Mouse (Mus musculus): ENCODE measurements at regions not wholly inside any gene's neighbourhood (a gene's known extent, or its start where the extent isn't known, plus 50 kb on each side); places are given as distances from the start of the nearest gene placed in this dataset.

- no peak for TF ChIP-seq CTCF (IDR thresholded peaks at IDR 0.05; ENCODE audit: low read depth)
- 32% methylated on average over 4 of the region's 4 CpGs for WGBS
- ATAC-seq (ENCODE audit: insufficient read depth): no peak
- Histone ChIP-seq H3K4me1 (ENCODE audit: insufficient read depth) (peaks cover 8% of the 10 kb centered on the region; the same call in 1 of the 2 replicates), H3K4me2 (no peak overlapping the region), H3K9ac (no peak overlapping the region), H3K36me3 (ENCODE audit: insufficient read depth) (no peaks in the 10 kb centered on the region), H3K9me3 (ENCODE audit: low read depth, low read length) (no peaks in the 10 kb centered on the region), H3K27me3 (ENCODE audit: insufficient read depth, low read length) (no peaks in the 10 kb centered on the region), H3K27ac (ENCODE audit: low read depth) (no peak overlapping the region; the same call in 1 of the 2 replicates), H3K4me3 (ENCODE audit: low read depth, low read length) (no peak overlapping the region)
- DNase-seq: no peak
These were observed 206.6 kb upstream of the Tet2 start for GRCm38 (mm10) chr3:133751565-133751964.

GRCm38 (mm10) chr3:133753041-133753440, 208.1 kb upstream of the Tet2 start:
- ATAC-seq (ENCODE audit: insufficient read depth) (no peak), DNase-seq (no peak)
- H3K36me3 ChIP-seq (ENCODE audit: insufficient read depth): no peaks in the 10 kb centered on the region
- no peak overlapping the region for H3K9ac ChIP-seq
- no peak for TF ChIP-seq CTCF (IDR thresholded peaks at IDR 0.05; ENCODE audit: low read depth)
- no peaks in the 10 kb centered on the region for H3K27me3 ChIP-seq (ENCODE audit: insufficient read depth, low read length)
- no peak overlapping the region for H3K27ac ChIP-seq (ENCODE audit: low read depth)
- H3K4me3 ChIP-seq (ENCODE audit: low read depth, low read length): no peak overlapping the region
- H3K4me1 ChIP-seq (ENCODE audit: insufficient read depth): peaks cover 8% of the 10 kb centered on the region; the same call in 1 of the 2 replicates
- H3K9me3 ChIP-seq (ENCODE audit: low read depth, low read length): no peaks in the 10 kb centered on the region
- 67% methylated on average over 3 of the region's 3 CpGs for WGBS
- no peak overlapping the region for H3K4me2 ChIP-seq

DNA sequence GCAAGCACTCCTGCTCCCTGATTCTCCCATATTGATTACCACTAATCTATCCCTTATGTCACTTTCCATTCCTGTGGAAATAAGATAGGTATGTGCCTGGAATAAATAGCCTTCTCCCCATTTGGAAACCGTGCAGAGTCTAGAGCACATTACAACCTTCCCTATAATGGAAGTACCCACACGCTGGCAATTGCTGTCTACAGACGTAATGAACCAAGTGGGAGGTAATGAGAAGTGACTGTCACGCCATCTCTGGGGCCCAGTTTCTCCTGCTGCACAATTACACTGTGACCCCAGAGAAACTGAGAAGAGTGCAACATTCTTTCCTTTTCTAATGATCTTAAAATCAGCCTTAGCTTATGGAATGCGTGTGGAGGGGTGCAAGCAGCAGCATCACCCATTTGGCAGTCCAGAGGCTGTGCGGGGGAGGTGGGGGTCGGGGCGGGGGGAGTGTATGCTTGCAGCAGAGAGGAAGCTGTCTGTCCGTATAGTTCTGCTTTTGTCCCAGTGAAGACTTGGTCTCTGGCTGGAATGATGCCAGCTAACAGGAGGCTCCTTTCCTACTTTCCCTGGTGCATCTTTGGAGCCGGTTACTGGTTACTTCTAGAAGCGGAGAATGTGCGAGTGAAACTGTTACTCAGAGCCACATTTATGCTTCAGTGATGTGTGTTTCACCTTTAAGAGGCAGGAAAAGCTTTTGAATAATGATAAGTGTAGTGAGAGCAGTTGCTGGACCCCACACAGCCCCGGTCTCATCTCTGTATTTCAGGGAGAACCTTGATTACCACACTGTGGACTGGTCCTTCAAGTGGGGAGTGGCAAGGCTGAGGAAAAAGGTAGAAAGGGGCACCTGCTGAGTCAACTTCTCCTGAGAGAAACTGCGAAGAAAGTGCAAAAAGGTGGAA, 209.3 kb upstream of the Tet2 start:
- ATAC-seq (ENCODE audit: insufficient read depth) (peak; percentile 22; the same call in 1 of the 2 replicates), DNase-seq (peak; percentile 62)
- 36% methylated on average over 14 of the region's 14 CpGs for WGBS
- Histone ChIP-seq H3K4me3 (ENCODE audit: low read depth, low read length) (no peak overlapping the region), H3K4me1 (ENCODE audit: insufficient read depth) (peaks cover 13% of the 10 kb centered on the region; the same call in 1 of the 2 replicates), H3K27ac (ENCODE audit: low read depth) (no peak overlapping the region), H3K9ac (no peak overlapping the region), H3K4me2 (peak overlapping the region; percentile 23; the same call in 1 of the 2 replicates), H3K36me3 (ENCODE audit: insufficient read depth) (no peaks in the 10 kb centered on the region), H3K27me3 (ENCODE audit: insufficient read depth, low read length) (no peaks in the 10 kb centered on the region), H3K9me3 (ENCODE audit: low read depth, low read length) (no peaks in the 10 kb centered on the region)
- TF ChIP-seq CTCF (IDR thresholded peaks at IDR 0.05; ENCODE audit: low read depth): no peak

GRCm38 (mm10) chr3:133754911-133755259, 209.9 kb upstream of the Tet2 start:
- ATAC-seq (ENCODE audit: insufficient read depth) (peak; percentile 63), DNase-seq (peak; percentile 66)
- 11% methylated on average over 3 of the region's 3 CpGs for WGBS
- Histone ChIP-seq H3K9ac (no peak overlapping the region), H3K4me3 (ENCODE audit: low read depth, low read length) (no peak overlapping the region), H3K4me1 (ENCODE audit: insufficient read depth) (peaks cover 13% of the 10 kb centered on the region; the same call in 1 of the 2 replicates), H3K27me3 (ENCODE audit: insufficient read depth, low read length) (no peaks in the 10 kb centered on the region), H3K27ac (ENCODE audit: low read depth) (no peak overlapping the region), H3K9me3 (ENCODE audit: low read depth, low read length) (no peaks in the 10 kb centered on the region), H3K4me2 (peak overlapping the region; percentile 23; the same call in 1 of the 2 replicates), H3K36me3 (ENCODE audit: insufficient read depth) (no peaks in the 10 kb centered on the region)
- TF ChIP-seq CTCF (IDR thresholded peaks at IDR 0.05; ENCODE audit: low read depth): 0 out of 2 replicates have a peak, but pooled peaks have one; percentile 8

DNA sequence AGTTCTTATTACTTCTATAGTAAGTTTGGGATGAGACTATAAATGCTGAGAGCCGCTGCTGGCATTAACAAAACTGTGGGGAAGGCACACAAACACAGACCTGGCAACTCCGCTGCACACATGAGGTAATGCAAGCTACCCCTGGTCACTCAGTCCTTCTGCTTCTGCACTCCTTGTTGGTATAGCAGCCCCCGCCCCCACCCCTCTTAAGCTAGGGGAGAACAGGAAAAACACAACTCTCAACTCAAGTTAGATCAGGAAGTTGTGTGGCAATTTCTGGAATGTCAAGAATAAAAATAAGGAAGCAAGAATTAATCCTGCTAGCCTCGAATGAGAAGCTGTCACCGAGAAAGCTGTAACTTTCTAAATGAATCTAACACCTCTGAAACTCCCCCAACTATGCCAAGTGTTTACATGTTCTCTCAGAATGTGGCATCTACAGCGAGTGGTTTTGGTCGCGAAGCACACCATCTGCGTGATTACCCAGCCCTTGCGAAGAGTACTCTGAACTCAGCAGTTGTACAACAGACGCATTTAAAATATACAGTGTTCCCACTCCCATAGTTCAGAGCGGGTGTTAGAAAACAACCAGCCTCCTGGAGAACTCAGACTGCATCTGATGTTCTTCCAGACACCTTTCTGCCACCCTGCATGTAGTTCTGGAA, 212.9 kb upstream of the Tet2 start:
- no peak overlapping the region for H3K9ac ChIP-seq
- H3K27ac ChIP-seq (ENCODE audit: low read depth): no peak overlapping the region

GRCm38 (mm10) chr3:133758421-133758820, 213.5 kb upstream of the Tet2 start:
- Histone ChIP-seq H3K4me1 (ENCODE audit: insufficient read depth) (peaks cover 13% of the 10 kb centered on the region; the same call in 1 of the 2 replicates), H3K9ac (no peak overlapping the region), H3K4me2 (peak overlapping the region; percentile 46), H3K36me3 (ENCODE audit: insufficient read depth) (no peaks in the 10 kb centered on the region), H3K27me3 (ENCODE audit: insufficient read depth, low read length) (no peaks in the 10 kb centered on the region), H3K4me3 (ENCODE audit: low read depth, low read length) (no peak overlapping the region), H3K27ac (ENCODE audit: low read depth) (no peak overlapping the region), H3K9me3 (ENCODE audit: low read depth, low read length) (no peaks in the 10 kb centered on the region)
- TF ChIP-seq CTCF (IDR thresholded peaks at IDR 0.05; ENCODE audit: low read depth): no peak
- ATAC-seq (ENCODE audit: insufficient read depth): peak; percentile 71
- peak; percentile 63 for DNase-seq
- WGBS: 9% methylated on average over 4 of the region's 4 CpGs

More for the DNA sequence above, 212.9 kb upstream of the Tet2 start:
- Histone ChIP-seq H3K9me3 (ENCODE audit: low read depth, low read length) (no peaks in the 10 kb centered on the region), H3K4me3 (ENCODE audit: low read depth, low read length) (no peak overlapping the region; the same call in 1 of the 2 replicates), H3K4me2 (peak overlapping the region; percentile 46), H3K36me3 (ENCODE audit: insufficient read depth) (no peaks in the 10 kb centered on the region), H3K27me3 (ENCODE audit: insufficient read depth, low read length) (no peaks in the 10 kb centered on the region), H3K4me1 (ENCODE audit: insufficient read depth) (peaks cover 13% of the 10 kb centered on the region; the same call in 1 of the 2 replicates)
- ATAC-seq (ENCODE audit: insufficient read depth): peak; percentile 47; the same call in 1 of the 2 replicates
- no peak for TF ChIP-seq CTCF (IDR thresholded peaks at IDR 0.05; ENCODE audit: low read depth)
- peak; percentile 49 for DNase-seq
- WGBS: 17% methylated on average over 12 of the region's 12 CpGs

DNA sequence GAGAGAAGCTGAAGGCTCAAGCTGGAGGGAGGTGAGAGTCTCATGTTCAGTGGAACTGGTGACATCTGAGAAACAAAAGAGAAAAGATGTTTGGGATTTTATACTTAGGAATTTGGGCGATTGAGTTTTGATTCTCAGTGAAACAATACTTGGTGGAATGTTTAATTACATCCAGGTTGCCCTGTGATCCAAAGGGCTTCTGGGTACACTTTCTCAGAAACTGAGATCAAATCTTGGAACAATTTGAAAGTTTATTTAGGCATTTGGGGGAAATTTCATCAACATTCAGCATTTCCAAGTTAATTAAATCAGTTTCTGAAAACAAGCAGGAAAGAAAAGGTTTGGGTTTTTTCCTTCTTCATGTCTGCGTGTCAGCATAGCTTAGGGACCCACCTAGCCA, 214.7 kb upstream of the Tet2 start:
- no peak for TF ChIP-seq CTCF (IDR thresholded peaks at IDR 0.05; ENCODE audit: low read depth)
- WGBS: 66% methylated on average over 2 of the region's 2 CpGs
- Histone ChIP-seq H3K9ac (no peak overlapping the region), H3K4me3 (ENCODE audit: low read depth, low read length) (no peak overlapping the region), H3K4me1 (ENCODE audit: insufficient read depth) (0 out of 2 replicates have a peak, but pooled peaks cover 4% of the 10 kb centered on the region), H3K4me2 (no peak overlapping the region), H3K36me3 (ENCODE audit: insufficient read depth) (no peaks in the 10 kb centered on the region), H3K27me3 (ENCODE audit: insufficient read depth, low read length) (no peaks in the 10 kb centered on the region), H3K9me3 (ENCODE audit: low read depth, low read length) (no peaks in the 10 kb centered on the region), H3K27ac (ENCODE audit: low read depth) (no peak overlapping the region)
- DNase-seq: no peak
- ATAC-seq (ENCODE audit: insufficient read depth): no peak

Measured in lung, embryonic 14.5 days (tissue).